Mouse (Mus musculus) megakaryocyte, embryonic 14.5 days (primary cell): ENCODE measurements around the gene Vpreb3. TPM values are rescaled to one million over a fixed set of nuclear protein-coding genes. Genes with fewer than 3 reads are reported as not detected.

ENCODE experiments used
- H3K27me3 ChIP-seq: replicated peaks from 2 replicates; pipeline ENCODE3; 2012; ENCODE audit warnings: inconsistent platforms
- H3K36me3 ChIP-seq: replicated peaks from 2 replicates; pipeline ENCODE3; 2012; ENCODE audit warnings: low read length, inconsistent platforms, mixed read lengths
- H3K4me1 ChIP-seq: 2 replicates; pipeline ENCODE4 v1.6.1; 2012; ENCODE audit warnings: inconsistent platforms
- H3K4me3 ChIP-seq: replicated peaks from 2 replicates; pipeline ENCODE3; 2012; ENCODE audit warnings: moderate library complexity, mild to moderate bottlenecking, inconsistent platforms
- H3K9me3 ChIP-seq: 2 replicates; pipeline ENCODE4 v1.6.1; 2012; ENCODE audit warnings: inconsistent platforms
- FLI1 ChIP-seq: IDR thresholded peaks from 2 replicates; pipeline ENCODE4 v1.6.1; 2012; ENCODE audit warnings: low read length, inconsistent platforms, mixed read lengths
- GATA1 ChIP-seq: IDR thresholded peaks from 3 replicates; pipeline ENCODE4 v1.6.1; 2012; ENCODE audit warnings: mixed read lengths, low read length, inconsistent platforms, borderline replicate concordance
- polyA plus RNA-seq: library from polyadenylated mRNA; stranded (reverse); fragments of >175 nt; gene quantifications from 2 replicates; pipeline ENCODE4 v1.2.3, GENCODE M21; 2012; ENCODE audit warnings: low replicate concordance; ENCODE audit not compliant: insufficient read depth

The Vpreb3 gene
- polyA plus RNA-seq, result not detected in 2 replicates

DNA sequence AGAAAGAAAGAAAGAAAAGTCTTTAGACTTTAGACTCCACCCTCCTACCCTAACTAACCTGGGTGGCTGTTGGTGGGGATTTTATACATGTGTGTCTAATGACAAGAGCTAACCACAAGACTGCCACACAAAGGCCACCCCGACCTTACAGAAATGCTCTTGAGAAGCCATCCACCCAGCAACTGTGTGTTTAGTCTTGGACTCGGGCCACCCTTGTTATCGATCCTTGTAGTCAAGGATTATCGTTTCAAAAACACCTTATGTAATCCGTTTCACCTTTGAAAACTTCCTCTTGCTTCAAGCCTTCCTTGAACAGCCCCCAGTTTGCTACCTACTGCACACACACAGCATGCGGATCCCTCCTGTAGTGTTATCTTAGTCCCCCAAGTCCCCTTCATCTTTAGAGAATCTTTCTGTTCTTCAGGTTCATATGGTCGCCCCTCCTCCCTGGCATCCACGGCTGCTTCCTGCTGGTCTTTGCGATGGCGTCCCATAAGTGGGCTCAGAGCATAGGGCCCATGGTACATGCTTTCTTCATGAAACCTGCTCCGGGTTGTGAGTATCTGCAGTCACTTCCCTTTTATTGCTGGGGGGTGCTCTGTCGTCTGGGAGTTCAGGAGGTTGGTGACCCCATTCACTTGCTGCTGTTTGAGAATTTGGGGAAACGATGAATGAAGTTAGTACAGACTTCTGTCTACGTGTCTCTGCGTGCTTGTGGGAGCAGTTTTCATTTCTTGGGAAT lies at the start of gene Vpreb3:
TSS of gene Vpreb3 (plus strand) at position 322 of the 742 bp plus-strand sequence.
- Histone ChIP-seq H3K4me1 (peaks cover 22% of the 10 kb centered on the region), H3K4me3 (no peak within 1 kb of the TSS)
- TF ChIP-seq FLI1 (no peak), GATA1 (no peak)

DNA sequence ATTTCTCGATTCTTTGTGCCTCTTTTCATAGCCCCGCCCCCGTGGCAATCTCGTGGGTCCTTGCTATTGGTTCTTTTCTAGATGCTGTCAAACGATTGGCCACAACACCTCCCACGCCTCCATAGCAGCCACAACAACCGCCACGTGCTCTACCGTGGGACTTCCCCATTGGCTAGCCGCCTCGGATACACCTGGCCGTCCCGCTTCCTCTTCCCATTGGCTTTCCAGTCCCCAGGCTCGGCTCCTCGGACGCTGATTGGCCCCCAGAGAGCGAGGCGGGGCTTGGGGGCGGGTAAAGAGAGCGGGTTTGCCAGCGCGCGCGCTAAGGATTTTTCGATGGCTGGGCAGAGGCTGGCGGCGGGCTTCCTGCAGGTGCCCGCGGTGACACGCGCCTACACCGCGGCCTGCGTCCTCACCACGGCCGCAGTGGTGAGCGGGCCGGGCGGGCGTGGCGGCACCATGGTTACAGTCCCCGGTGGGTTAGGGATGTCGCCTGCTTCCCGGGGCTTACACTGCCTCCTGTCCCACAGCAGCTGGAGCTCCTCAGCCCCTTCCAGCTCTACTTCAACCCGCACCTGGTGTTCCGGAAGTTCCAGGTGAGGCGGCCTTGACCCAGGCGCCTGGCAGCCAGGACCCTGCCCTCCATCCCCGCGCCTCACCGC lies 49.6 kb upstream of the Vpreb3 start, which contains the start of gene Derl3:
TSS of gene Derl3 (plus strand) at position 325 of the 662 bp plus-strand sequence.
- TF ChIP-seq FLI1 (no peak), GATA1 (no peak)
- H3K4me1 ChIP-seq, result peaks cover 51% of the 10 kb centered on the region
- no peaks in the 10 kb centered on the region for H3K9me3 ChIP-seq
- H3K4me3 ChIP-seq, result peak within 1 kb of the TSS; percentile 91
- H3K36me3 ChIP-seq, result peaks cover 48% of the 10 kb centered on the region
- peaks cover 6% of the 10 kb centered on the region for H3K27me3 ChIP-seq

More for the DNA sequence above, at the start of gene Vpreb3:
- Histone ChIP-seq H3K27me3 (peaks cover 39% of the 10 kb centered on the region), H3K9me3 (no peaks in the 10 kb centered on the region), H3K36me3 (no peaks in the 10 kb centered on the region)

DNA sequence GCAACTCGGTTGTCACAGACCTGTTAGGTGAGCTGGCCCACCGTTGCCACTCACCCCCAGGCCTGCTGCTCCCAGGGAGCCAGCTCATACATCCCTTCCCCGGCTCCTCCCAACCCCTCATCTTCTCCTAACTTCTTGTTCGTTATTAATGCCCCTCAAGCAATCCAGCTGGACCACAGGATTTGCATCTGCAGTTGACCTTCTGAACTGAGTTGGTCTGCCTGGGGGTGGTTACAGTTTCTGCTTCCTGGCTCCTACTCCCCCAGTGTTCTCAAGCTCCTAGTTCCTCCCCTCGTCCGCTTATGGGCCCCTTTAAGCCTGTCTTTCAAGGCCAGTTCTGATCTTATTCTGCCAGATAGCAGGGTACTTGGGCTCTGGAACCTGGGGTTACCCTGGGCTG lies 48.3 kb upstream of the Vpreb3 start:
- Histone ChIP-seq H3K4me3 (no peak overlapping the region), H3K36me3 (peaks cover 61% of the 10 kb centered on the region), H3K9me3 (no peaks in the 10 kb centered on the region), H3K4me1 (peaks cover 49% of the 10 kb centered on the region), H3K27me3 (no peaks in the 10 kb centered on the region)
- TF ChIP-seq GATA1 (no peak), FLI1 (no peak)

DNA sequence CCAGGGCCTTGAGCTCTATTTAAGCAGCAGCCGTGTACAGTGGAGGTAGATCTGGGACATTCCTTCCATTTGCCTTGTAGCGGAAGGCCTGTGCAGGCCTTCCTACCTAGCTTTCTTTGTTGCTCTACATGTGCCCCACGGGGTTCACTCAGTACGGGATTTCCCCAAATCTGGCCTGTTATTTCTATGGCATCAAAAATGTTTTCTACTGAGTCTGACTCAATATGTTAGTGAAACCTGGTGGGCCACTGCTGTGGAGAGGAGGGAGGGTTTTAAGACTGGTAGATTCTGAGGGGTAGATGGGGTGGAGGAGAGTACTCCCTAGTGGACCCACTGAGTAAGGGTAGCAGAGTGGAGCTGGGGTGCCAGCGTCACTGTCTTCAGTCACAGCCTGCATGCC lies 47.1 kb upstream of the Vpreb3 start:
- H3K4me3 ChIP-seq, result no peak overlapping the region
- TF ChIP-seq FLI1 (no peak), GATA1 (no peak)
- H3K4me1 ChIP-seq, result peaks cover 41% of the 10 kb centered on the region
- H3K27me3 ChIP-seq, result no peaks in the 10 kb centered on the region
- H3K9me3 ChIP-seq, result no peaks in the 10 kb centered on the region
- H3K36me3 ChIP-seq, result peaks cover 71% of the 10 kb centered on the region

DNA sequence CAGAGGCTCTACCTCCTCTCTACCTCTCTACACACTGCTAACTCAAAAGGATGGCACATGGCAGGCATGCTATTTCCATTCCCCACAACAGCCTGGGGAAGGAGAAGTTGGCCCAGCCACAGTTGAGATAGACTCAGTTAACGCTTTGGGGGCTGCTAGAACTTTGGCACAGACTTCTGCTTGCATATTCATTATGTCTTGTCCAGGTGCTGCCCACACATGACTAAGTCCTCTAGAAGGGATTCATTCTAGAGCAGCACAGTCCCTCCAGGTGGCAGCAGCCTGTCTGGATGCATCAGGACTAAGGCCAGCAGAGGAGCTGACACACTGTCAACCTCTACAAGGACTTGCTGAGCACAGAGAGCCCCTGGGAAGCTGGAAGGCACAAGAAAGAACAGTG lies 46.6 kb upstream of the Vpreb3 start:
- no peaks in the 10 kb centered on the region for H3K9me3 ChIP-seq
- H3K27me3 ChIP-seq, result no peaks in the 10 kb centered on the region
- no peak for TF ChIP-seq FLI1
- TF ChIP-seq GATA1, result no peak
- H3K4me1 ChIP-seq, result peaks cover 41% of the 10 kb centered on the region
- H3K36me3 ChIP-seq, result peaks cover 76% of the 10 kb centered on the region
- no peak overlapping the region for H3K4me3 ChIP-seq

DNA sequence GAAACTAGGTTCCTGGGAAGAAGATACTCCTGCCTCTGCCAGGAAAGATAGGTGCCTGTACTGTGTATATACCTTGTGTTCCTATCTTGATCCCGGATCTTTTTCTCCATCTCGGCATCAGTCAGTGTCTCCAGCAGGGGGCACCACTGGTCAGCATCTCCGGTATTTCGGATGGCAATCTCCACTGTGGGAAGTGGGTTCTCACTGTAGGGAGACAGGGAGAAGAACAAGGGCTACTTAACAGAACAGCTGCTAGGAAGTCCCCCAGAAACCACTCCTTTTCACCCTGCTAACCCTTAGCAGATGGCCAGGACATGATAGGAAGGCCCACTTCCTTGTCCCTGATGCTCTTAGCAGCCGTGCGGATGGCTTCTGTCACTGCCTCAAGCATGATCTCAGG lies 45.5 kb upstream of the Vpreb3 start:
- TF ChIP-seq FLI1 (no peak), GATA1 (no peak)
- H3K4me1 ChIP-seq, result peaks cover 41% of the 10 kb centered on the region
- no peaks in the 10 kb centered on the region for H3K27me3 ChIP-seq
- H3K4me3 ChIP-seq, result no peak overlapping the region
- H3K36me3 ChIP-seq, result peaks cover 88% of the 10 kb centered on the region
- no peaks in the 10 kb centered on the region for H3K9me3 ChIP-seq

DNA sequence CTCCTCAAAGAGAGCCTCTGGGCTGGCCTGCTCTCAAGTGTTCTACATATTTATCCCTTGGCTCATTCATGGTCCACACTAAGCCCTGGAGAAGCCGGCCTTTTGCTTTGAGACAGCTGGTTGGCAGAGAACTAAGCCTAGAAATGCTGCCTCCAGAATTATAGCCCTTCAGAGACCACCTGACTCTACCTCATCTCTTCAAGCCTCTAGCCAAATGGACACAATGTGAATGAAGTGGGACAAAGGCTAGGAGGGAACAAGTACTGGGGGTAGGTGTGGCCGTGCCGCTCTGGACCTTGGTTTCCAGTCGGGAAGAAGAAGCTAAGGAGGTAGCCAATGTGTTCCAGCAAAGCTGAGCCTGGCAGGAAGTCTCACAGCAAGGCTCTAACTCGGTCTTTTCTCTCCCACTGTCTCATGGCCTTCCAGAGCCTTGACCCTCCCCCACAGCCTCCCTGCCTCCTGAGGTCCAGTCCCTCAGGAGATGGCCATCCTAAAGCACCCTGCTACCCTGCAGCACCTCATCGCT lies 44.8 kb upstream of the Vpreb3 start:
- H3K9me3 ChIP-seq, result no peaks in the 10 kb centered on the region
- H3K27me3 ChIP-seq, result no peaks in the 10 kb centered on the region
- no peak overlapping the region for H3K4me3 ChIP-seq
- peaks cover 34% of the 10 kb centered on the region for H3K4me1 ChIP-seq
- no peak for TF ChIP-seq GATA1
- TF ChIP-seq FLI1, result no peak
- H3K36me3 ChIP-seq, result peaks cover 95% of the 10 kb centered on the region

DNA sequence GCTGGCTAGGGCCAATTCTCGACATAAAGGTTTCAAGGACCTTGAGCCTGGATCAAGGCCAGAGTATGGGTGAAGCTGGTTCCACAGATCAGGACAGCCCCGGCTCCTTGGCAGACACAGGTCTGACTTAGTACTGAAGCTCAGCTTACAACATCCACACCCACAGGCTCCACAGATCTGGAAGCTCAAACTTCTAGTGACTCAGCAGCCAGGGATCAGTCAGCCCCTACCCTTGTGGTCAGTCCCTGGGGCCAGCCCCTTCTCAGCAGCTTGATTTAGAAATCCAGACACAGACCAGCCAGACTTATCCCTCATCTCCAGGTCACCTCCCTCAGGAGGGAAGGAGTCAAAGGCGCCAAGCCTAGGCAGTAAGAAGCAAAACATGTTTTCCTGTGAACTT lies 44.0 kb upstream of the Vpreb3 start:
- H3K4me3 ChIP-seq, result no peak overlapping the region
- no peak for TF ChIP-seq GATA1
- TF ChIP-seq FLI1, result no peak
- peaks cover 99% of the 10 kb centered on the region for H3K36me3 ChIP-seq
- H3K4me1 ChIP-seq, result peaks cover 27% of the 10 kb centered on the region
- H3K9me3 ChIP-seq, result no peaks in the 10 kb centered on the region
- no peaks in the 10 kb centered on the region for H3K27me3 ChIP-seq

DNA sequence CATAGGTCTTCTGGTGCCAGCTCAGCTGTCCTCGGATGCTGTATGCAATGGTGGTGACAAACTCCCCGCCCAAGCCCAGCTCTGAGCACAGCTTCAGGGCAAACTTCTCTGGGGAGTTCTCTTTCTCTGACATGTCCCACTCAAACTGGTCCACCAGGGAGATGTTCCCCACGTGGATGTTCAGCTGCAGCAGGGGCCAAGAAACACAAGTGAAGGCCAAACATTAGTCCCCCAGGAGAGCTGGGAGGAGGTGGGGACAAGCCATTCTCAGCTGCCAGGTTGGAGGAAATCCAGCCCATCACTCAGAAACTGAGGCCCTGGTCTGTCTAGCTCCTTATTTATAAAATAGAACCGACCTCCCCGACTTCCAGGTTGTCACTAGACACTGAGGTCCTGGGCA lies 38.5 kb upstream of the Vpreb3 start:
- Histone ChIP-seq H3K4me1 (peaks cover under 1% of the 10 kb centered on the region; the same call in 1 of the 2 replicates), H3K4me3 (no peak overlapping the region), H3K9me3 (no peaks in the 10 kb centered on the region), H3K27me3 (no peaks in the 10 kb centered on the region), H3K36me3 (peaks cover 93% of the 10 kb centered on the region)
- no peak for TF ChIP-seq FLI1
- TF ChIP-seq GATA1, result no peak

DNA sequence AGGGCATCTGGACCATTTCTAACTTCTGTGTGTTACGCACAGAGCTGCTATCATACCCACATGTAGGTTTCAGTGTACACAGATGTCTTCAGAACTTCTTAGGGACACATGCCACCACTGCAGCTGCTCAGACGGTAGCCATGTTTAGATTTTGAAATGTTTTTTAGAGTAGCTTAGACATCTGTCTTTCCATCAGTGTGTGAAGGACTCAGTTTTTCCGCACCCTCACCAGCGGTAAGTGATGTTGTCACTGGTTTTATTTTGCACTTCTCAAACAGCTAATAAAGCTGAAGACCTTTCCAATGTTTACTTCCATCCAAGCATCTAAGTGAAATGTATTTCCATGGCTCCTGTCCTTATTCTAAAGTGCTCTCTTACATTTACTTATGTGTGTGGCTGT lies 36.0 kb upstream of the Vpreb3 start:
- Histone ChIP-seq H3K27me3 (no peaks in the 10 kb centered on the region), H3K4me3 (no peak overlapping the region), H3K36me3 (peaks cover 92% of the 10 kb centered on the region), H3K9me3 (no peaks in the 10 kb centered on the region), H3K4me1 (peaks cover 19% of the 10 kb centered on the region)
- TF ChIP-seq GATA1 (no peak), FLI1 (no peak)
